Mouse (Mus musculus) lung, postnatal 0 days (tissue): ENCODE data around the gene Gm4871.

Experiments
- CTCF ChIP-seq: IDR thresholded peaks from 2 replicates; pipeline ENCODE4 v1.5.1; 2016; ENCODE audit warnings: antibody characterized with exemption, mild to moderate bottlenecking
- EP300 ChIP-seq: IDR thresholded peaks from 2 replicates; pipeline ENCODE4 v1.6.1; 2016; ENCODE audit warnings: antibody characterized with exemption, mild to moderate bottlenecking, control low read depth

GRCm38 (mm10) chr5:144990051-144990450 lies 42.5 kb downstream of the Gm4871 start:
- TF ChIP-seq EP300 = no peak
- no peak for TF ChIP-seq CTCF
